Mouse (Mus musculus) yolk sac, embryonic 10.5 days (tissue): ENCODE measurements around the gene Ccl27b.
"Not testable (repeated sequence)": the region's sequence is repeated elsewhere in the genome, so short reads cannot be mapped to it uniquely, and the experiment has no call there.

Experiments used
- DNase-seq: peaks from one replicate; pipeline ENCODE4 v3.0.0-alpha.2; 2017; ENCODE audit warnings: low spot score

Ccl27b gene

GRCm38 (mm10) chr4:42654951-42655350, at the start of gene Ccl27b:
Gene Ccl27b, plus strand, starts transcription at chr4:42655251.
- not testable (repeated sequence) for DNase-seq

- not testable (repeated sequence) for DNase-seq
These were observed 43.2 kb upstream of the Ccl27b start, which contains the start of gene Gm10591 for GRCm38 (mm10) chr4:42611895-42612294. Gene Gm10591, plus strand, starts transcription at chr4:42612195.

DNA sequence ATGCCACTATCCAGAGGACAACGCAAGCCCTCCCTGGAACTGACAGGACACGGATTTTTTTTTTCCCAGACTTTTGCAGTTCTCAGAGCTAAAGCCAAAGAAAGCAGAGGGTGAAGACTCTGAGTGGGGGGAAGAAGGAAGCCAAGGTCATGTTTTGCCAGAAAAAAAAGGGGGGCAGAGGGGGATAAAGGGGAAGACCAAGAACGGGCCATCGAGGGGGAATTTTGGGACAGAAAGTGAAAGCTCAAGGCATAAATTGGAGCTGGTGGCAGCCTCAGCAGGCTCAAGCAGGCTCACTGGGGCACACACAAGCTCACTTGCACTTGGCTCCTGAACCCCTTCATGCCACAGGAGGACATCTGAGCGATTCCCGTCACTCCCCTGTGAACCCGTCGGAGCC, 25.6 kb upstream of the Ccl27b start, which contains the start of gene Gm2564:
TSS of gene Gm2564 (plus strand) at position 301 of the 400 bp plus-strand sequence.
- not testable (repeated sequence) for DNase-seq

GRCm38 (mm10) chr4:42661793-42662192, 6.7 kb downstream of the Ccl27b start, which contains the start of gene Il11ra2:
Gene Il11ra2, minus strand, starts transcription at chr4:42661893.
- DNase-seq: not testable (repeated sequence)

DNA sequence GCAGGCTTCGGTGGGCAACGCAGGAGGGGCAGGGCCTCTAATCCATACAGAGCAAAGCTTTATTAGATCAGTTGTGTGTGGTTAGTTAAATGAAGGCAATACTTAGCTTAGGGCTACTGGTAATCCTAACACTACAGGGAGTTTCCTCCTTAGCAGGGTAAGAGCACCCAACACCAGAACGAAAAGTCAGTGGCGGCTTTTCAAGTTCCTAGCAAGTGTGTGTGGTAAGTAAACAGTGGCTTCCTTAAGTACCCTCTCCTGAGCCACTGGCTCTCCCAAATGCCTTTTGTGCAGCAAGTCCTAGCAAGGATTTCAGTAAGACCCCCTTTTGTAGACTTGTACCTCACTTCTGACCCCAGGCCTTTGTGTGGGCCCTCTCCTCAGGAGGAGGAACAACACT, 20.4 kb downstream of the Ccl27b start:
- not testable (repeated sequence) for DNase-seq

- not testable (repeated sequence) for DNase-seq
These were observed 24.3 kb downstream of the Ccl27b start for GRCm38 (mm10) chr4:42679365-42679764.

GRCm38 (mm10) chr4:42680374-42681356, 25.6 kb downstream of the Ccl27b start:
- not testable (repeated sequence) for DNase-seq

- DNase-seq: not testable (repeated sequence)
These were observed 26.6 kb downstream of the Ccl27b start for GRCm38 (mm10) chr4:42681473-42682182.

DNA sequence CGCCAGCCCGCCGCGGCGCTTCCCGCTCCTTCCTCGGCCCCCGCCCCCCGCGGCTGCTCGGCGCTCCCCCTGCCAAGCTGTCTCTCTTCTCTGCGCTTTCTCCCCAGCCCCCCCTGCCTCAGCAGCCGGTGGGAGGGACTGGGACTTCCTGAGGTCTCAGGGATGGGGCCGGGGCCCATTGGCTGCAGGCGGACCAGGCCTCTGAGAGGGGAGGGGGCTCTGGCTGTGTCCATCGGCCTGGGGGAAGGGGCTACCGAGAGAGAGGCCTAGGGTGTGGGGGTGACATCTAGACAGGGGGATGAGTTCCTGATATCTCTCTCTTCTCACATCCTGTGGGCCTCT, 27.1 kb downstream of the Ccl27b start:
- not testable (repeated sequence) for DNase-seq
